Mouse (Mus musculus) cortical plate, adult 2 months (tissue): Measurements from ENCODE around the gene Meis2. TPM values are rescaled to one million over a fixed set of nuclear protein-coding genes. Genes with fewer than 3 reads are reported as not detected.

Experiments used
- H3K27ac ChIP-seq: fragments of 200-500 bp; 2 replicates; pipeline ENCODE4 v1.5.1; 2012; ENCODE audit warnings: low read length, control low read depth, inconsistent platforms; ENCODE audit not compliant: insufficient read depth
- H3K4me1 ChIP-seq: fragments of 200-500 bp; 2 replicates; pipeline ENCODE4 v1.6.1; 2011; ENCODE audit warnings: low read length; ENCODE audit not compliant: control insufficient read depth, insufficient read depth
- H3K4me3 ChIP-seq: fragments of 200-500 bp; 2 replicates; pipeline ENCODE4 v1.5.1; 2011; ENCODE audit warnings: mild to moderate bottlenecking, low read length, control low read depth; ENCODE audit not compliant: insufficient read depth
- CTCF ChIP-seq: fragments of 200-500 bp; IDR thresholded peaks from 2 replicates; pipeline ENCODE4 v1.5.1; 2011; ENCODE audit warnings: mild to moderate bottlenecking, control low read depth, low read length; ENCODE audit not compliant: insufficient read depth; ENCODE audit errors: extremely low read depth
- POLR2A ChIP-seq: fragments of 200-500 bp; IDR thresholded peaks from 2 replicates; pipeline ENCODE4 v1.6.1; 2011; ENCODE audit warnings: mild to moderate bottlenecking, low read length, control low read depth; ENCODE audit not compliant: insufficient read depth; ENCODE audit errors: extremely low read depth
- polyA plus RNA-seq: library from polyadenylated mRNA; depleted of rRNA; stranded (reverse); fragments of >200 nt; gene quantifications from 2 replicates; pipeline ENCODE4 v1.2.3, GENCODE M21; 2012; rRNA removed

Gene Meis2
- 62.9 and 86.1 TPM in 2 replicates for polyA plus RNA-seq

GRCm38 (mm10) chr2:116065570-116066005 lies at the start of gene Meis2:
TSS of gene Meis2 (minus strand) at chr2:116065839.
- no peaks in the 10 kb centered on the region for H3K4me1 ChIP-seq
- H3K4me3 ChIP-seq, result peak within 1 kb of the TSS; percentile 78
- peak within 1 kb of the TSS; percentile 80 for H3K27ac ChIP-seq
- TF ChIP-seq POLR2A (peak; percentile 50), CTCF (no peak)

GRCm38 (mm10) chr2:116106194-116106593 lies 40.6 kb upstream of the Meis2 start:
- no peak for TF ChIP-seq POLR2A
- no peak for TF ChIP-seq CTCF
- no peaks in the 10 kb centered on the region for H3K4me1 ChIP-seq
- H3K4me3 ChIP-seq, result no peak overlapping the region
- no peak overlapping the region for H3K27ac ChIP-seq

- no peak overlapping the region for H3K4me3 ChIP-seq
- no peak overlapping the region for H3K27ac ChIP-seq
- no peaks in the 10 kb centered on the region for H3K4me1 ChIP-seq
- no peak for TF ChIP-seq POLR2A
- TF ChIP-seq CTCF, result no peak
These were observed 39.5 kb upstream of the Meis2 start for GRCm38 (mm10) chr2:116105179-116105578.

GRCm38 (mm10) chr2:116103411-116103996 lies 37.9 kb upstream of the Meis2 start:
- Histone ChIP-seq H3K4me3 (no peak overlapping the region), H3K27ac (no peak overlapping the region), H3K4me1 (no peaks in the 10 kb centered on the region)
- no peak for TF ChIP-seq POLR2A
- TF ChIP-seq CTCF, result no peak

- TF ChIP-seq POLR2A, result no peak
- peak; percentile 36 for TF ChIP-seq CTCF
- Histone ChIP-seq H3K27ac (no peak overlapping the region), H3K4me1 (no peaks in the 10 kb centered on the region), H3K4me3 (no peak overlapping the region)
These were observed 35.6 kb upstream of the Meis2 start for GRCm38 (mm10) chr2:116101221-116101620.

- no peak overlapping the region for H3K4me3 ChIP-seq
- no peaks in the 10 kb centered on the region for H3K4me1 ChIP-seq
- H3K27ac ChIP-seq, result no peak overlapping the region
- TF ChIP-seq POLR2A, result no peak
- no peak for TF ChIP-seq CTCF
These were observed 15.3 kb upstream of the Meis2 start for GRCm38 (mm10) chr2:116080961-116081360.

GRCm38 (mm10) chr2:116078841-116079240 lies 13.2 kb upstream of the Meis2 start:
- no peak overlapping the region for H3K27ac ChIP-seq
- TF ChIP-seq POLR2A (no peak), CTCF (no peak)
- H3K4me1 ChIP-seq, result no peaks in the 10 kb centered on the region
- no peak overlapping the region for H3K4me3 ChIP-seq

GRCm38 (mm10) chr2:116077716-116078115 lies 12.1 kb upstream of the Meis2 start:
- Histone ChIP-seq H3K4me3 (no peak overlapping the region), H3K27ac (no peak overlapping the region), H3K4me1 (no peaks in the 10 kb centered on the region)
- no peak for TF ChIP-seq POLR2A
- no peak for TF ChIP-seq CTCF

- Histone ChIP-seq H3K4me3 (no peak overlapping the region), H3K27ac (no peak overlapping the region), H3K4me1 (no peaks in the 10 kb centered on the region)
- no peak for TF ChIP-seq POLR2A
- TF ChIP-seq CTCF, result no peak
These were observed 11.3 kb upstream of the Meis2 start for GRCm38 (mm10) chr2:116076752-116077480.

- no peaks in the 10 kb centered on the region for H3K4me1 ChIP-seq
- H3K27ac ChIP-seq, result peak overlapping the region; percentile 77
- H3K4me3 ChIP-seq, result peak overlapping the region; percentile 53
- TF ChIP-seq CTCF, result no peak
- no peak for TF ChIP-seq POLR2A
These were observed 10.3 kb upstream of the Meis2 start for GRCm38 (mm10) chr2:116075902-116076301.
